Mouse (Mus musculus): Measurements from ENCODE around the gene Gm28051. TPM values are rescaled to one million over a fixed set of nuclear protein-coding genes. Genes with fewer than 3 reads are reported as not detected.

Gene Gm28051
- total RNA-seq, 2 experiments from 2014 or later = not detected

DNA sequence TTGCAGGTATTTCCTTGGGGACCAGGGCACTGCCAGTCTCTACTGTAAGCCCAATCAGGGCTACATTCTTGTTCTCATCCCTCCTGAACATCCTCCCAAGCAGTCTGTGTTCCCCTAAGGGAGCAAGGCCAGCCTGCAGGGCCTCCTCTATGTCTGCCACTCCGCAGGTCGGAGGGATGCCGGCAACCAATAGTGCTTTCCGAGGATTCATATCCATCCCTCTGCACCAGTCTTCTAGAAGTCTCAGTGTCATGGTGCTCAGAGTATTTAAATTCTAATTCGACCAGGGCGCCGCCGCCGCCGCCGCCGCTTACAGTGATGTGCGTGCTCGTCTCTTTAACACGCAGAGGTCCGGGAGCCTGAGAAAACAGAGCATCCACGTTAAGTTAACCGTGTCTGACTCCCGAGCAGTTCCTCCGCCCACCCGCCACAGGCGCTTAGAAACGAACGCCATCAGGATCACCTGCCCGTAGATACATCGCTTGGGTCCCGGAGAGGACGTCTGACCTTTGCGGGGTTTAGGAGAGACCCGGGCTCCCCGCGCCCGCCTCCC is 14.5 kb downstream of the Gm28051 start:
- peak in 1 of 2 experiments; percentile 39 for DNase-seq (ENCODE audit: low spot score in 2 of 2)

DNA sequence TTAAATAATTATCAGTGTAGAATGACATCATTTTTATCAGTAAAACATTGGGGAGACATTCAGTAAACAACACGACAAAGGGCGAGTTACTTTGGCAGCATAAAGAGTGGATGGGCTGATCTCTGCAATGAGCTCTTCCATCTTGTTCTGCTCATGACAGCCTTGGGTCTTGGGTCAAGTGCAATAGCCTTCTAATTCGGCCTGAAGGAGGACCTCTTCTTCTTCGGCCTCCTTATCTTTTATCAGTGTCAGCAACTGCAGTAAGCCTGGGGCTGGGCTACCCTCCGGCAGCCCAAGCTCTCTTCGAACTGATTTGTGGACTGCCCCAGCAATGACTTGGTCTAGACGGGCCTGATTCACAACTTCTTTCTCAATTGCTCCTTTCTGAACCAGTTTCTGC is 15.5 kb downstream of the Gm28051 start:
- DNase-seq (ENCODE audit: low spot score in 2 of 2) = no peak

DNA sequence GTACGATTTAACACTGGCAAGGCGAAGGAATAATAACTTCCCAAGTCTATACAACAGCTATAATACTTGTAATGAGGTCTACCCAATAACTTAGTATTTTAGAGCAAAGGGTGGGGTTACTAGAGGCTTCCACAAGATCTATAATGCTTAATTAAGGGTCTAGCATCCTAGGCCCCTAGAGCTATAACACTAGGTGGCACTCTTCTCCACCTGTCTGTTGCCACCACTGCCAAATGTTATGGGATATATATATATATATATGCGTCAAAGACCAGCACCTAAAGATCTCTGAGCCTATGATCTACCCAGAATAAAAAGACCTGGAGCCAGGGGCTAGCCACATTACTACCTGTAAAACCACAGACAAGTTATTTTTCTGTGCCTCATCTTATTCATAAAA is 17.3 kb downstream of the Gm28051 start:
- no peak for DNase-seq (ENCODE audit: low spot score in 2 of 2)

DNA sequence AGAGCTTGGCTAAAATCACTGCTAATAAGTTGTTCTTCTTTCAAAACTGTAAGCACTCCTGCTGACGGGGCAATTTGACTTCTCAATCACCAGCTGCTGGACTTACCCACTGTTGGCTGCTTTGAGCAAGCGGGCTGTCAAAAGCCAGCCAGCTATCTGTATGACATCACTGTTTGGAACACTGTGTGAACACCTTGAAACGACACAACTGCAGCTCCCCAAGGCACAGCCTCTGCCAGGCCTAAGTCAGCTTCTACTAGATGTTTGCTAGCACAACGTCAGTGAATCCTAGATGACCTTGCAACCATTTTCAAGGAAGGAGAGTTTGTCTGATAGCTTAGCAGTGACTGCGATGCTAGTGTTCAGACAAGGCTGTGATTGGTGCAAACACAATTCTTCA is 18.5 kb downstream of the Gm28051 start:
- no peak for DNase-seq (ENCODE audit: low spot score in 2 of 2)

DNA sequence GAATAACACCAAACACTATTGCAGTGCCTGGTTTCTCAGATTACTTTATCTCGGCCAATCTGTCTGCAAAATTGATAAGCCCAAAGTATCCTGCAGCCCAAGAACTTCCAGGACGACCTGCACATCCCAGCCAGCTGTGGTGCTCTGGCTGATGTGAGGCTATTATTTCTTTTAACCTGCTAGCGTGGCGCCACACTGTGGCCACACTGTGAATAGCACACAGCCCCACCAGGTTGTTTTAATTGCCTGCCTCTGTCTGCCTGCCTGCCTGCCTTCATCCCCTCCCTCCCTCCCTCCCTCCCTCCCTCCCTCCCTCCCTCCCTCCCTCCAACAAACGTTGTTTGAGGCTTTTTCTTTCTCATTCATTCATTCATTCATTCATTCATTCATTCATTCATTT is 24.2 kb downstream of the Gm28051 start:
- no peak for DNase-seq (ENCODE audit: low spot score in 2 of 2)

DNA sequence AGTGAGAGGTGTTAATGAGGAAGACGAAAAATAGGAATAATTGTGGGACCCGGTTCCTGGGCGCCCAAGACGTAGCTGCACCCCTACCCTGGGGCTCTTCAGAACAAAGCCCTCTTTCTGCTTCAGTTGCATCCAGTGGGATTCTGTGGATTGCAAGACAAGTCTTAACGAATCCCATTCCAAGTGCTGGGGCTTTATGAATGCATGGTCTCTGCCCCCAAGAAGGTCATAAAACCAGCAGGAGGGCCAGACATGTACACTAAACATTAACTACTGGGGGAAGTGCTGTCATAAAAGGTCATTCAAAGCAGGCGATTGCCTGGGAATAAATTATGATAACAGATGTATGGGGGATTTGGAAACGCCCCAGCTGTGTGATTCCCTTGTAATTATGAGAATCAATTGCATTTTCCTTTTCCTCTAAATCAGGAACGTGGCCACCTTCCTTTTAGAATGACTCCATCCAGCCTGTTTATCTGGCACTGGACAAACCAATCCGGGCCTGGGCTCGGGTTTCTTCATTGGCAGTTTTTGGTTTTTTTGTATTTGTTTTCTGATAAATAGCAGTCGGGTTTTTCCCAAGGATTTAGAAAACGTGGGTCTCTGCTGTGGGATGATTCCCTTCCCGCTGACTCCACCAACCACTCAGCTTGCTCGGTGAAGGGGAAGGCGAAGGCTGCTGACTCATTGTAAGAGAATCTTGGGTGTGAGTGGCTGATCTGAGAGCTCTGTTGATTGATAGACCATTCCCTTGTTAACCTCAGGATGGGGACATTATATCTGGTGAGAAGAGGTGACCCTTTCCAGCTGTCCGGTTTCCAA is 26.6 kb downstream of the Gm28051 start:
- peak in 1 of 2 experiments; percentile 43 for DNase-seq (ENCODE audit: low spot score in 2 of 2)

DNA sequence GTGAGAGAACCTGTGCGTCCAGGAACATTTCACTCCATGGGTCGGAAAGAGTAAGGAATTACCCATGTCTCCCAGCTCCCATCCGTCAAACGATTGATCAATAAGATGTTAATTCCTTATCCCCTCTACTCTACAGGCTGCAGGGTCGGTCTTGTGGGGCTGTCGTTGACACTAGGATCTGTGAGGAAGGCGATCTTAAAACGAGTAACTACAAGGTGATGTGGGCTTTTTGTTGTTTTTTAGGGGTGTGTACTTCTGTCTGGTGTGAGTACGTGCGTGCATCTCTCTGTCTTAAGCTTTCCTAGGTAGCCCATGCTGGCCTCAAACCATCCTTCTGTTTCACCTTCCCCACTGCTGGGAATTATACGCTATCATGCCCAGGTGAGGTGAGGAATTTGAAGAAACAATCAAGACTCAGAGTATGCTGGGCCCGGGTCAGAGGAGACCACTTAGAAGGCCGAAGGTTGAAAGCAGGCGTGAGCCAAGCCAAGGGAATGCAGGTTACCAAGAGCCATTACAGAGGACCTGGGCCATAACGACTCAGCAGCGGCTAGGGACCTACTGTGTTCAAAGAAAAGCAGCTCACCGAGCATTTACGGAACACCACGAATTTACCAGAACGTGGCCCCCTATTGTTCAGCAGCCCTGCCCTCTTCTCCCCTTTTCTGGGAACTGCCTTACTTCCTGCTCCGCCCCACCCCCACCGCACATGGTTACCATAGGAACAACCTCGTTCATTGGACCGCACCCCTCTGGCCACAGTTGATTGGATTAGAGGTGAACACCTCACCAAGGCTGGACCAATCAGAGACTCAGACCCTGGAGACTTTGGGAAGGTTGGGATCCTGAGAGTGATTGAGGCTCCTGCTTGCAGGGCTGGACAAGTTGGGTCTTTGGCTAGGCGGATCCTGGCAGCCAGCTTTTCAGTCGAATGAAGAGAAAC is 27.4 kb downstream of the Gm28051 start:
- peak; percentile 63 to 82 for DNase-seq (ENCODE audit: low spot score in 2 of 2)

DNA sequence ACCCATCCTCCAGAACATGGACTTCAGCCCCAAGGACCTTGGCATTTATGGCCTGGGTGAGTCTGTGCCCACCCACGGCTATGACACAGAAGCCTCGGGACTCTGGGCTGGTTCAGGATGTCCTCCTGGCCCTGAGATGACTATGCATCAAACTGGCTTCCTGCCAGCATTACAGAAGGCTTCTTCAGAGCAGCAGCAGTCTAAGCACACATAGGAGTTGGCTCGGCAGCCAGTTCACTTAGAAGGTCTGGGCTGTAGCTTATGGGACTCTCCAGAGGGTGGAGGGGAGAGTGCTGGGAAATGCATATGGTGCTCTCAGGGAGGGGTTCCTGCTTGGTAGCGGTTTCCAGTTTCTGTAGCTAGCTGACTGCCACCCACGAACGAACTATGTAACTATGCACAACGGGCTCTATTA is 31.8 kb downstream of the Gm28051 start:
- peak in 1 of 2 experiments; percentile 48 for DNase-seq (ENCODE audit: low spot score in 2 of 2)

DNA sequence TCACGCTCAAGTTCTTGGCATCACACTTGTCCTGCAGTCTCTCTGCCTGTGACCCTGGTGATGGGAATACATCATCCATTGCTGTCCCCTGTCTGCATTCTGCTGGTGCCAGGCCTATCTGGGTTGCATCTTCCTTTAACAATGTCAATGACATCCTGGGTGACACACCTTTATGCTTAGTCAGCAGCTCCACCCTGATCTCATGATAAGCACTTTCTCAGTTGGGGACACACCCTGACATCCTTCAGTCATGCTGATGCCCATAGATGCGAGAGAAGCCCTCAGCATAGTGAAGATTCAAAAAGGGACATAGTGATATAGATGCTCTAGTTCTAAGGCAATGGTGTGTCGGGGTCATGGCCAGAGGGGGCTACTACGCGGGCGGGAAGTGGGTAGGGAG is 32.4 kb downstream of the Gm28051 start:
- no peak for DNase-seq (ENCODE audit: low spot score in 2 of 2)

DNA sequence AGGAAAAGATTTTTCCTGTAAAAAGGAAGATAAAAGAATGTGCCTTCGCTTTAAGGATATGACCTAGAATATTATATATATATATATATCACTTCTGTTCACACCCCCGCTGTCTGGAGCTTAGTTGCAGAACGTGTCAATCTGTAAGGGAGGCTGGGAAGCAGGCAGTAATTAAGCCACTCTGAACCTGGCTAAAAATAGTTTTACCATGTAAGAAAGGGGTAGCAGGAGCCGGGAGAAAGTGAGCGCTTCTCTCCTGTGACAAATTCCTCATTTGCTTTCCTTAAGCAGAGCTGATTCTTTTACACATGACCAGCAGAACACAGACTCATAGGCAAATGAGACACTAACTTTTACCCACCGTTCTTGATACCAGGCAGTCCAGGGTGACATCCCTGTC is 33.7 kb downstream of the Gm28051 start:
- DNase-seq (ENCODE audit: low spot score in 2 of 2) = no peak

DNA sequence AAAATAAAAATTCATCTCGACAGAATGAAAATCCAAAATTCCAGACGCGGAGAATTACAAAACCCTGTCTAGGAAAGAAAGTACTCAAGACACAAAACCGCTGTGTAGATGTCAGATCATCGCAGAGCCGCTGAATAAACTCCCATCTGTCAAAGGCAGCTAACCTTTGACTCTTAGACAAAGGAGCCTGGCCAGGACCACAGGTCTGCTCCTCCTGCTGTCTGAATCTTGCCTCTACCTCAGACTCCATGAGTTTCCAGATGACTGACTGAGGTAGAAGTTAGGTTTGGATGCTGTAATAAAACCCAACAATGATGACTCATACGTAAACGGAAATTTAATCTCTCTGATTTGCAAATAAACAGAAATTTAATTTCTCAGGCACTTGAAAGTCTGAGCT is 34.6 kb downstream of the Gm28051 start:
- DNase-seq (ENCODE audit: low spot score in 2 of 2) = no peak

DNA sequence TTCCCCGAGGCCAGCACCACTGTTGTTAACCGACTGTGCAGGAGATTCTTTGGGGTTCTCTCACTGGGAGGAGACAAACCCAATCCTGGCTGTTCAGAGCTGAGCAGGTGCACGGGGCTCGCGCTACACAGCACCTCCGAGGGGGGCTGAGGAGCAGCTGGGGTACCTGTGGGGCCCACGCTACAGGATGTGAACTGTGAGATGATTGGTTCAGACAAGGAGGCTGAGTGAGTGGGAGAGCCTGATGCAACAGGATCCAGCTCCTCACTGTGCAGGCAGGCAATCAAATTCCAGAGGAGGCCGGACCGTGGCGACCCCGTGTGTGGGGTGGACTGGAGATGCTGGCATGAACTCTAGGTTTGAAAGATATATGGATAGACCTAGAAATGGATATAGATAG is 35.1 kb downstream of the Gm28051 start:
- no peak for DNase-seq (ENCODE audit: low spot score in 2 of 2)

DNA sequence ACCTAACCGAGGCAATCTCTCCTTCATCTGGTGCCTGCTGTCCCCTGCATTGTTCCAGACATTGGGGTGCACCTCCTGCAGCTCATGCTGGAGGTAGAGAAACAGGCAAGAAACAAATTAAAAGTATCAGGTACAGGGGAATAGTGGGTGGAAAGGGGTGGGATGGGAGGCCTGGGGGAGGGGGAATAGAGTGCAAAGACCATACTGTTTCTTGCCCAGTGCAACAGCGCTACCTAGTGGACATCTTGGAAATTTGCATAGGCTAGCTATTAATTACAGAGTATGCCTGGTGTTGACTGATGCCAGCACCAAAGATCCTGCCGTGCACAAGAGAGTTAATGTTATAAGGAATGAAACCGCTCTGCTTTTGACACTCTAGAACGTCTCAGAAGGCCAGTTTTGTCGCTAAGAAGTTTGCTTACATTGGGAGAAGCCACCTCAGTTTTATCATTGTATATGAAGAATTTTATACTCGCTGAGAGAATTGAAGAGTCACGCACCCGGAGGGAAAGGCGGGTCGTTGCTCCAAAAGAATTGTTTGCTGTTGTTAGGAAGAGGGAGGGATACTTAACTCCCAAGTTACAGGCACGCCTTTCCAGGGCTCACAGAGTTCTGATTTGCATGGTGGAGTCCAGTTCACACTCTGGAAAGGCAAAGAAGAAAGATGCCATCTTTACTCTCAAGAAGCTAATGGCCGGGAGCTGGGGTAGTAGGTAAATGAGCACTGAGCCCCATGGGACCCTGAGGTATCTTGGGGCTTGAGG is 37.8 kb downstream of the Gm28051 start:
- no peak for DNase-seq (ENCODE audit: low spot score in 2 of 2)

DNA sequence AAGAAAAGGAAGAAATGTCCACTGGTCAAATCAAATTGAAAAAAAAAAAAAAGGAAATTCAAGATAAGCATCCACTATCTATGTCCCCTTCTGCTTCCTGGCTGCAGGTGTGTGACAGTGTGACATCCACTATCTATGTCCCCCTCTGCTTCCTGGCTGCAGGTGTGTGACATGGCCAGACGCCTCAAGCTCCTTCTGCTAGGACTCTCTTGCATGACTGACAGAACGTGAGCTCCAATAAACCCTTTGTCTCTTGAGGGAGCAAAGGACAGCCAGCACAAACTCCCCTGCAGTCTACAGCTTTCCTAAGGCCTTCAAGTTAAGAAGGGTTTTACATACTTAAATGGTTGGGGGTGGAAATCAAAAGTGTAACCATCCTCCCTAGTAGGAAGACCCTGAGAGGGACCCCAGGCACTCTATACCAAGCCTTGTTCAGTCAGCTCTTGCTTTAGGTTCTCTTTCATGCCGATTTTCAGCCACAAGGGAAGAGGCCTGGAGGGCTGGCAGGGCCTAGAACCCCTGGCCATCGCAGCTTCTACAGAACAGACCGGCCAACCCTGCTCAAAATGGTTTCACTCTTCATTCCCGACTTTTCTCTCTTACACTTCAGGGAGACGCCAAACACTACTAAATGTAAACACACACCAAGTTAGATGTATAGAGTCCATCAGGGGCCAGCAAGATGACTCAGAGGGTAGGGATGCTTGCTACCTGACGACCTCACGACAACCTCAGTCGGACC is 42.7 kb downstream of the Gm28051 start:
- DNase-seq (ENCODE audit: low spot score in 2 of 2) = no peak

DNA sequence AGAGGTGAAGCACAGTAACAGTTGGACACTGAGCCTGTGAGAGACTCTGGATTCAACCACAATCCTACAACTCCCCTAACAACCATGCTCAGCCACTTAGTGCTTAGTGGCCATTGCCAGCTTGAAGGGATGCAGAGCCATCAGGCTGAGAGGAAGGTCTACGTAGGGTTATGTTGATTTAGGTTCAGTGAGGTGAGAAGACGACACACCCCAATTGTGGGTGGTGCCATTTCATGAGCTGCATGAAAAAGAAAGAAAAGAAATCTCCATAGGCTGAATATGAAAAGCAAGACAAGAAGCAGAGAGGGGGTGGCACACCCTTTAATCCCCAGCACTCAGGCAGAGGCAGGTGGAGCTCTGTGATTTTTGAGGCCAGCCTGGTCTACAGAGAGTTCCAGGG is 43.4 kb downstream of the Gm28051 start:
- no peak for DNase-seq (ENCODE audit: low spot score in 2 of 2)

DNA sequence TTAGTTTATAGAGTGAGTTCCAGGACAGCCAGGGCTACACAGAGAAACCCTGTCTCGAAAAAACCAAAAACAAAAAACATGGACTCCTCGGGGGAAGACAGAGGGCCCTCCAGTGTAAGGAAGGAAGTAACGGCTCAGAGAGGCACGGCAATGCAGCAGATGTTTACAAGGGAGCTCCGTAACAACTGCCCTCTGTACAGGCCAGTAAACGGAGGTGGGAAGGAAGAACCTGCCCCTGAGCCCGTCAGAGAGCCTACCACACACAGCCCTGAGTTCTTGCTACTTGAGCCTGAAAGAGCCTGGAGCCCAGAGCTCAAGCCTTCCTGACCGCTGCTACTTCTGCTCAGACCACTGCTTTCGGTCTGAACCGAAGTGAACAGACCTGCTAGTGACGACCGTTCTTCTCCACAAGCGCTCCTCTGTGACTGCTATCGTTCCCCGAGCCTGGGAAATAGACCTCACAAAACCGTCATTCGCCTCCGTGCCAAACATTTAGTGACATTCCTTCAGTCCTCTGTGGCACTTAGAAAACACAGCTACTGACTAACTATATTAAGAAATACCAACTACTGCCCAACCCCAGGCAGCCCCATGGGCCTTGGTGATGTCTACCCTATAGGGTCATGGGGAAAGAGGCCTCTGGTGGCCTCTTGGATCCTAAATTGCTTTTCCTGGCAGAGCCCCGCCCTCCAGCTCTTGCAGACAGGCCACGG is 44.3 kb downstream of the Gm28051 start:
- DNase-seq (ENCODE audit: low spot score in 2 of 2) = no peak

DNA sequence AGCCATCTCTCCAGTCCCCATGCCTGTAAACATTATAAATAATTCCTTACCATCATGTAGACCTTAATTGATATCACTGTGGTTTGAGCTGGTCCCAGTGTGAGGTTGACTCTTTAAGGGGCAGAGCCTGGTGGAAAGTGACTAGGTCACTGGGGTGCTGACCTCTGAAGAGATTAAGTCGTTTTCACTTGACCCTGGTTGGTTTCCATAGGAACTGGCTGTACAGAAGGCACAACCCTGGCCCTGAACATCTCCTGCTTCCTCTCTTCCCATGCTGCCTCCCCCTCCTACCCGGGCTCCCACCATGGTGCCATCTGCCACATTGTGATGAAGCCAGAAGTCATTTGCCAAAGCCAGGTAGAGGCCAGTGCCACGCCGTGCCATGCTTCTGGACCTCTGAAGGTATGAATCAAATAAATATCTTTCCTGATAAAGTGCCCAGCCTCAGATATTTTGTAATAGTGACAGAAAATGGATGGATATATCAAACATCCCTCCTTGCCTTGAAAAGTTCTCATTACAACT is 46.7 kb downstream of the Gm28051 start:
- DNase-seq (ENCODE audit: low spot score in 2 of 2) = no peak

DNA sequence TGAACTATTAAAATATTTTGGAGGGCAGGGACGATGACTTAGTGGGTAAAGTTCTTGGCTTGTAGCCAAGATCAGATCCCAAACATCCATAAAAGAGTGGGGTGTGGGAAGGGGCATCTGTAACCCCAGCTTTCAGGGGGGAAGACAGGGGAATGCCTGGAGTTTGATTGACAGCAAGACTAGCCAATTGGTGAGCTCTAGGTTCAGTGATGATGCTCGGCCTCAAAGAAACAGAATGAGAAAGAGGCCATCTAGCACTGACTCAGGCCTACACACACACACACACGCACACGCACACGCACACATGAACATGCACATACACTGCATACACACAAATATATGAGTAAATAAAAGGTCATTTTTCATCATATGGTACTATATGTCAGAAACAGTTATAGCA is 47.7 kb downstream of the Gm28051 start:
- no peak for DNase-seq (ENCODE audit: low spot score in 2 of 2)

DNA sequence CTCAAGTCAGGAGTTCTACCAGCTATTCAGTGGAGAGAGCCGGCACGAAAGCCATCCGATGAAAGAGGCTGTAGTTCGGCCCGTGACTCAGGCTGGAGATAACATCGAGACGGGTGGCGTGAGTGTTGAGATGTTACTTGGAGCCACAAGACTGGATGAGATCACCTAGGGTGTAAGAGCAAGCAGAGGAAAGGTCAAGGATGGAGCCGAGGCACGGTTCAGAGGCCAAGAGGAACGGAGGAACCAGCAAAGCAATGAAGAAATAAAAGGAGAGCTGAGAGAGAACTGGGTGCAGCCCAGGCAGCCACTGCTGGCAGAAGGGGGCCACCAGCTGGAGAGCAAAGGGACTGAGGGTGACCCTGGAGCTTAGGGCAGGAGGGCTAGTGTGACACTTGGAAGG is 49.3 kb downstream of the Gm28051 start:
- no peak for DNase-seq (ENCODE audit: low spot score in 2 of 2)
